Mouse (Mus musculus) G1E (cell line): Measurements from ENCODE around the gene Pofut1.

ENCODE experiments used
- CTCF ChIP-seq: IDR thresholded peaks from 2 replicates; pipeline ENCODE4 v1.5.1; 2012; ENCODE audit warnings: low read depth, low read length, inconsistent platforms, mixed read lengths
- GATA1 ChIP-seq: IDR thresholded peaks from 2 replicates; pipeline ENCODE4 v1.6.1; 2012; ENCODE audit warnings: borderline replicate concordance, low read length, inconsistent platforms, mixed read lengths
- GATA2 ChIP-seq: IDR thresholded peaks from 2 replicates; pipeline ENCODE4 v1.6.1; 2012; ENCODE audit warnings: low read depth, low read length, inconsistent platforms, borderline replicate concordance
- POLR2AphosphoS5 ChIP-seq: IDR thresholded peaks from 2 replicates; pipeline ENCODE4 v1.6.1; 2012; ENCODE audit warnings: low read depth, low read length, inconsistent platforms; ENCODE audit not compliant: insufficient replicate concordance
- TAL1 ChIP-seq: conservative IDR thresholded peaks from 2 replicates; pipeline ENCODE4 v1.6.1; 2012; ENCODE audit warnings: low read depth, low read length, inconsistent platforms, mixed read lengths

- TF ChIP-seq GATA2 (no peak), CTCF (no peak), GATA1 (no peak), POLR2AphosphoS5 (no peak), TAL1 (no peak)
Measured at GRCm38 (mm10) chr2:153242156-153242555, 823 bp downstream of the Pofut1 start.
